Mouse (Mus musculus): Measurements from ENCODE around the gene Pmepa1.

DNA sequence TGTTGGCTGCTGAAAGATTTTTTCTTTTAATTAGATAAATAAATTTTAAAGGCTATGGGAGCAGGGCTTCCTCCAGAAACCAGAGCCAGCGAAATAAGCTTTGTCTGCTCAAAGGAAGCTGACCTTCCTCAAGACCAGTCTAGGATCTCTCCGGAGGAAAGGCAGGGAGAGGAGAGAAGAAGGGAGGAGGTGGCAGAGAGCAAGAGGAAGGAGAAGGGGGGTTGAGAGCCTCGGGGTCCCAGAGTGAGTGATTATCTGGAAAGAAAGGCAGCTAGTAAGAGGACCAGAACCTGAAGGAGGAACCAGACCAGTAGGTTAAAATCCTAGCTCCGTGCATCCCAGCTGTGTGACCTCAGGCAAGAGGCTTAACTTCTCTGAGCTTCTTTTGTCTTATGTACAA, 31.7 kb upstream of the Pmepa1 start:
- TF ChIP-seq POLR2A (IDR thresholded peaks at IDR 0.05; ENCODE audit: extremely low read depth, insufficient read depth, low read length), result no peak
- TF ChIP-seq CTCF (IDR thresholded peaks at IDR 0.05; ENCODE audit: low read depth, low read length), result no peak

Measured in liver, adult 2 months (tissue).